Mouse (Mus musculus) large intestine, adult 2 months (tissue): ENCODE measurements around the gene Ssr1. TPM values are rescaled to one million over a fixed set of nuclear protein-coding genes. Genes with fewer than 3 reads are reported as not detected.

Source experiments
- DNase-seq: peaks from one replicate; pipeline ENCODE4 v3.0.0-alpha.2; 2012; ENCODE audit warnings: low read depth, low spot score
- WGBS: fragments of 180-500 bp; shearing (Covaris S2); methylation state at CpG from one replicate; pipeline ENCODE4 v1.1.7; 2018; 5-methylcytosine and 5-hydroxymethylcytosine counted together
- polyA plus RNA-seq: library from polyadenylated mRNA; depleted of rRNA; stranded (reverse); fragments of >200 nt; gene quantifications from 2 replicates; pipeline ENCODE4 v1.2.3, GENCODE M21; 2012

The Ssr1 gene
- polyA plus RNA-seq, 1 experiment, result 11.2 TPM

GRCm38 (mm10) chr13:37986166-37986565 lies 7.9 kb downstream of the Ssr1 start:
- DNase-seq, result no peak
- WGBS, result 78% methylated on average over 10 of the region's 10 CpGs

GRCm38 (mm10) chr13:37981063-37981462 lies 13.0 kb downstream of the Ssr1 start:
- no peak for DNase-seq
- WGBS, result 86% methylated on average over 5 of the region's 5 CpGs

DNA sequence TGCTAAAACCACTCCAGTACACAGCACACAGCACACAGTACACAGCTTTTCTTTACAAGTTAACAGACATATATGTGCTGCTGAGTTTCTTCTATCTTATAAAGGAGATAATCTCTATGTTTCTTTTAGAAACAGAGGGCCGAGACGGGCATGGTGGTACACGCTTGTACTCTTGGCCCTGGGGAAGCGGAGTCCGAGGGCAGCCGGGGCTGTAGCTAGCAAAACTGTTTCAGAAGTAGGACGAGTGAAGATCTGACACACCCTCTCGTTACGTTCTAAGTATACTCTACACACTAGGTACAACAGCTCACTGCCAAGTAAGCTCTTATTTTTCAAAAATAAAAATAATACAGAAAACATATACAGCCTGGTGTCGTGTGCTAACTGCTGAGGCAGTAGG lies 13.7 kb downstream of the Ssr1 start:
- no peak for DNase-seq
- 90% methylated on average over 10 of the region's 10 CpGs for WGBS

DNA sequence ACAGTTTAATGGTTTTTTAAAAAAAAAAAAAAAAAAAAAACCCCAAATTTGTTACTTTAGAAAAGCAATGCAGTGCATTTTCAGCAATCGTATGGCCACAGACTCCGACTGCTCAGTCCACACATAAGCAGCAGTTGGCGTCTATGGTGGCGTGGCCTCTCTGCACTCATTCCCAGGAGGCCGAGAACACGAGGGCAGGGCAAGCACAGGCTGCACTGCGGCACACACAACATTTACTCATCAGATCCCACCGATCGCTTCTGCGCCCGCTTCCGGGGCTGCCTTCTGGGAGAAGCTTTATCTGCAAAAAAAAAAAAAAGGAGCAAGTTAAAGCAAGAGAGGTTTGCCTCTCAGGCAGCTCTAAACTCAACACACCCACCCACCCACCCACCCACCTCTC lies 14.5 kb downstream of the Ssr1 start:
- 90% methylated on average over 12 of the region's 12 CpGs for WGBS
- no peak for DNase-seq

DNA sequence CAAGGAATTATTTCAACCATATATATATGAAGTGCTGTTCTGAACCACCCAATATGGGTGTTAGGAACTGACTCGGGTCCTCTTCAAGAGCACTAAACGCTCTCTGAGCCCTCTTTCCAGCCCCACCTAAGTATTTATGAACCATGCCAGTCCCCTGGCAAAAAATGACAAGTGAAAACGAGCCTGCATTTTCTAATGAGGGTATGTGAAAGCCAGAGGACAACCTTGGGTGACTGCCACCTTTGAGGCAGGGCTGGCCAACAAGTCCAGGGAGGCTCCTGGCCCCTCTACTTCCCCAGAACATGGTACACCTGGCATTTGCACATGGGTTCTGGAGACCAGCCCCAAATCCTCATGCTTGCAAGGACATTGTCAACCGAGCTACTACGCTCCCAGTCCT lies 19.3 kb downstream of the Ssr1 start:
- WGBS, result 77% methylated on average over 5 of the region's 5 CpGs
- no peak for DNase-seq

DNA sequence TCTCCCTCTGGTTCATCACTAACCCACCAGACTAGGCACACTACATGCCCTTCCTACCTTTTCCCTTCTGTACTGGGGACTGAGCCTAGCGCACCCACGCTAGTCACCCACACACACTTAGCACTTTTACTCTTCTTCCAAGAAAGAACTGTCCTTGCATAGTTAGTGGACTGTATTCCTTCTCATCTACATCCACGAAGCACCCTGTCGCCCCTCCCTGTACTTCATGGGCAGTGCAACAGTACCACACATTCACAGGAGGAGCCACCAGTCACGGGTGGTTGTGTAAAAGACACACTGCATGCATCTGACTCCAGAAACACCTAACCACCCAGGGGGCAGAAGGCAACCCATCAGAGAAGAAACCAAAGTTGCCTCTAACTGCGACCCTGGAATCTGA lies 20.0 kb downstream of the Ssr1 start:
- DNase-seq, result no peak
- WGBS, result 83% methylated on average over 6 of the region's 6 CpGs

DNA sequence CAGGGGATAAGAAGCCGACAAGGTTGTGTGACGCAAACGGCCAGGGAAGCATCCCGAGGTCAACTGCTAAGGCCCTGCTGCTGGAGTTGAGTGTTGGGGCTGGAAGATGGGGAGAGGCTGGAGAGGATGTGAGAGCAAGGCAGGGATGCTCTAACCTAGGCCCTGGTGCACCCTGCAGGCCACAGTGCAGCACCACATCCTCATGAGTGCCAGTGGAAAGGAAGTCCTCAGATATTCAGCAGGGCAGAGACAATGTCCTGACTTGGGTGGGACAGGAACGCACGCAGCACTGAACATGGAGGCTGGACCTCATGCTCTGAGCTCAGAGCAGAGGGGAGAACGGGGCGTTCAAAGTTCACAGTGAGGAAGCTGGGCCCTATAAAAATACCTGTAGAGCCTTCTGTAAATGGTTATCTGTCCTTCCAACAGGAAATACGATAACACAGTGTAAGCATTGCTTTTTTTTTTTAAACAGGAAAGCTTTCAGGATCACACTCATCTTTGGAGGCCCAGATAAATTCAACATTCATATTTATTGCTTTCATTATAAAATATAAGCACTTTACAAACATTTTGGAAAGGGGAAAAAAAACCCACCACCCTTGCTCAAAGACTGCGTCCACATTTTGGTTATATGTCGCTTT lies 23.0 kb downstream of the Ssr1 start:
- WGBS, result 45% methylated on average over 11 of the region's 11 CpGs
- no peak for DNase-seq

- 79% methylated on average over 8 of the region's 8 CpGs for WGBS
- DNase-seq, result no peak
Observed at GRCm38 (mm10) chr13:37969988-37970387, 24.0 kb downstream of the Ssr1 start.

GRCm38 (mm10) chr13:37969337-37969736 lies 24.7 kb downstream of the Ssr1 start:
- DNase-seq, result no peak
- 8% methylated on average over 14 of the region's 14 CpGs for WGBS

- WGBS, result 82% methylated on average over 10 of the region's 10 CpGs
- no peak for DNase-seq
Observed at GRCm38 (mm10) chr13:37967565-37967964, 26.5 kb downstream of the Ssr1 start.

DNA sequence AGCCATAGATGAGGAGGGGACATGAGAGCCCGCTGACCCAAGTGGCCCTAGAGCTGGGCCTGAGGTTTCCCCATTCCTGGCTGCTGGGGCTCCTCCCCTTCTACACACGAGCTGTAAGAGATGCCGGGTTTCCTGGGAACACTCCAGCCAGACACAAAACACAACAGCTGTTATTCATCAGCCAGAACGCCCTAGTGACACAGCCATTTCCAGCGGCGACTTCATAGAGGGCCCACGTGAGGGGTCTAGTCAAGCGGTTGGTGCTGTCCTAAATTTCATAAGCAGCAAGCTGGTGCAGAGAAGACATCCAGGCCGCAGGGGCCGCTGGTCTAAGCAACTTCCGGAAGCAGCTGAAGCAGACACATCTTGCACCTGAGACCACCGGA lies 27.0 kb downstream of the Ssr1 start:
- WGBS, result 57% methylated on average over 12 of the region's 12 CpGs

DNA sequence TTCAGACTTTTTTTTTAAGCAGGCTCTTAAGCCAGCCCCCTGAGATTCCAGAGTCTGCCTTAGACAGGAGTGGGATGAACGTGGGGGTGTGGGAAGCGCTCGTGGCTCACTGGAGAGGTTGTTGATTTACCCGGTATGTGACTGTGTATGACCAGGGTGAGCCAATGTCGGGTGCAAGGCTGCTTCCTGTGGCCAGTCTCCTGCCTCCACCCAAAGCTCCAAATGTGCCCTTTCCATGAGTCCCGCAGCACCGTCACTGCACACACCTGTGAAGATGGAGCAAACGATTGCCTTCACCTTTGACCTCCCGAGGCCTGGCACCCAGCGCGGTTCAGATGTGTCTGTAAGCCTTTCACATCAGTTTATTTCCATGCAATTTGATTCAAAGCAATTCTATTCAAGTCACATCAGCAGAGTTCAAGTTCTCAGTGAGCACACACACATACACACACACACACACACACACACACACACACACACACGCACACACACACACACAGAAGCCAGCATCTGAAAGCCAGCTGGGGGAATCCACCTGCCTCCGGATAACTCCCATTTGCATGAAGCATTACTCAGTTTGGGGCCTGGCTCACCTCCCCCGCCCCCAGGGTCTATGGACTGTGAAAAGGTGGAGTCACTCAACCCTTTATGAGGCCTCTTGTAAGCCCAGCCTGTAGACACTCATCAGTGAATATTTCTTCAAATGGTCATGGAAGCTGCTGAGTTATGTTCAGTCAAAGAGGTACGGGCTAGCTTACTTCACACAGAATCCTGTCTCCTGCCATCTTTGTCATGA lies 27.6 kb downstream of the Ssr1 start:
- no peak for DNase-seq
- 60% methylated on average over 15 of the region's 15 CpGs for WGBS

More for the DNA sequence above, 27.0 kb downstream of the Ssr1 start:
- DNase-seq, result no peak

DNA sequence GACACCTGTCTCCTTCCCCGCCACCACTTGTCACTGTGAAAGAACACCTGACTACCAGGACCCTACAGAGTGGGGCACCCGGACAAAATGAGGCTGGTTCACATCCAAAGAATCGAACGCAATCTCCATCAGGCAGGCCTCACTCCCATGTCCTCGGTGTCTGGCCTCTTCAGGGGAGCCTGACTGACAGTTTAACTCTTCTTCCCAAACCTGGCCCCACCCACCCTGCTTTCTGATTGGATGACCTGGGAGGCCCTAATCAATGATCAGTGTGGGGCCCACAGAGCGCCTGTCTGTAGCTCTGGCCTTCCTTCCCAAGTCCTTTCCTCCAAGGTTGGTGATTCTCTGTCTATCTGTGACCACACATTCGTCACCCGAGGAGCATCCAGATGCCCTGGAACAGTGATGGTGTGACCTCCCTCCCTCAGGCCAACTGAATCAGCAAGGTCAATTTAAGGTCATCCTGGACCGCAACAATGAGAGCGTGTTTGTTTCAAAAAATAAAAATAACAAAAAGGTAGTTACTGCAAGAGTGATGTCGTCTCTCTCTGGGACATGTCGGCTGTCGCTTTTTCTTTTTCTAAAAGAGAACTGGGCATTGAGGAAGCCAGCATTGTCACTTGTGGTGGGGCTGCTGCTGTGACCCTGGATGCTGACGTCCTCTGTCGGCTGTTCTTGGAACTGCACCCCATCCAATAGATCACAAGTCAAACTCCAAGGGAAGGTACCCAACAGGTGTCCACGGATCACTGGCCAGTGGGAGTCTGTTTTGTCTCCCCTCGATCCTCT lies 28.7 kb downstream of the Ssr1 start:
- no peak for DNase-seq
- 77% methylated on average over 17 of the region's 17 CpGs for WGBS

GRCm38 (mm10) chr13:37964128-37965087 lies 29.6 kb downstream of the Ssr1 start:
- DNase-seq, result no peak
- 65% methylated on average over 20 of the region's 20 CpGs for WGBS

GRCm38 (mm10) chr13:37963354-37964007 lies 30.5 kb downstream of the Ssr1 start:
- WGBS, result 4% methylated on average over 12 of the region's 12 CpGs
- peak; percentile 80 for DNase-seq

- WGBS, result 85% methylated on average over 9 of the region's 9 CpGs
- no peak for DNase-seq
Observed at GRCm38 (mm10) chr13:37962541-37962940, 31.5 kb downstream of the Ssr1 start.

DNA sequence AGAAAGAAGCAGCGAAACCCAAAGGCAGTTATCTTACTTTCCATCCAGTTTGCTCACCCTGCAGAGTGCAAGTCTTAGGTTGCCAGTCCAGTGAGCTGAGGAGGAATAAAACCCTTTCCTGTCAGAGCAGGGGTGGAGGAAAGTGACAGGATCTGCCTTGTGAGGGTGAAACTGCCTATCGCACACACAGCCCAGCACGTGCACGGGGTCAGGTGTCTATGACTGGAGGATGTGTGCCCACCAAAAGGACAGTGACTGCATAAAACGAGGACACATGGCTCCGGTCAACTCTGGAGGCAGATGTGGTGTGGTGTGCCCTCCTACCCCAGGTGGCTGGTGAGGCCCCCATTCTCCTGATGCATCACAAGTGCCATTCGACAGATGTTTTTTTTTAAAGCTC lies 34.1 kb downstream of the Ssr1 start:
- WGBS, result 88% methylated on average over 7 of the region's 7 CpGs
- no peak for DNase-seq

GRCm38 (mm10) chr13:37959239-37959907 lies 34.6 kb downstream of the Ssr1 start:
- DNase-seq, result no peak
- 80% methylated on average over 15 of the region's 15 CpGs for WGBS
